Mouse (Mus musculus) limb, embryonic 11.5 days (tissue): ENCODE results near the gene Lgals7. TPM values are rescaled to one million over a fixed set of nuclear protein-coding genes. Genes with fewer than 3 reads are reported as not detected.

Experiments used
- ATAC-seq: fragments of 200-750 bp; cut with Nextera tagmentation; 2 replicates; pipeline ENCODE4 v1.8.0; 2017; ENCODE audit warnings: low read depth; ENCODE audit not compliant: insufficient number of reproducible peaks, low FRiP score, low TSS enrichment
- DNase-seq: peaks from one replicate; pipeline ENCODE4 v3.0.0-alpha.2; 2015; ENCODE audit warnings: low spot score
- H3K27ac ChIP-seq: fragments of 300-500 bp; sonication (generic); replicated peaks from 2 replicates; pipeline ENCODE4 v1.5.1; 2014; ENCODE audit warnings: low read depth, mild to moderate bottlenecking, low read length
- H3K27me3 ChIP-seq: fragments of 300-500 bp; sonication (generic); 2 replicates; pipeline ENCODE4 v1.6.1; 2014; ENCODE audit warnings: mild to moderate bottlenecking, low read length, mixed read lengths; ENCODE audit not compliant: control insufficient read depth, insufficient read depth
- H3K36me3 ChIP-seq: fragments of 300-500 bp; sonication (generic); 2 replicates; pipeline ENCODE4 v1.6.1; 2014; ENCODE audit warnings: mild to moderate bottlenecking, low read length, moderate library complexity, mixed read lengths; ENCODE audit not compliant: control insufficient read depth, insufficient read depth
- H3K4me1 ChIP-seq: fragments of 300-500 bp; sonication (generic); 2 replicates; pipeline ENCODE4 v1.6.1; 2014; ENCODE audit warnings: low read length, mixed read lengths; ENCODE audit not compliant: control insufficient read depth, insufficient read depth
- H3K4me2 ChIP-seq: fragments of 300-500 bp; sonication (generic); 2 replicates; pipeline ENCODE4 v1.6.1; 2014; ENCODE audit warnings: low read depth, mild to moderate bottlenecking, moderate library complexity; ENCODE audit not compliant: severe bottlenecking
- H3K4me3 ChIP-seq: fragments of 300-500 bp; sonication (generic); 2 replicates; pipeline ENCODE4 v1.5.1; 2014; ENCODE audit warnings: low read depth, low read length
- H3K9ac ChIP-seq: fragments of 300-500 bp; sonication (generic); 2 replicates; pipeline ENCODE4 v1.6.1; 2014; ENCODE audit warnings: mild to moderate bottlenecking, low read length
- H3K9me3 ChIP-seq: fragments of 300-500 bp; sonication (generic); 2 replicates; pipeline ENCODE4 v1.6.1; 2016; ENCODE audit warnings: low read length; ENCODE audit not compliant: control insufficient read depth
- WGBS: fragments of 180-500 bp; shearing (Covaris S2); extraction: QIAGEN DNeasy Blood & Tissue Kit; methylation state at CpG from one replicate; pipeline ENCODE4 v1.1.7; 2014; 5-methylcytosine and 5-hydroxymethylcytosine counted together
- polyA plus RNA-seq: library from polyadenylated mRNA; unstranded; fragments of >200 nt; fragmentation: Nextera tagmentation; extraction: Ambion mirVana; gene quantifications from 2 replicates; pipeline ENCODE4 v1.2.1, GENCODE M21; 2014

Gene Lgals7
- polyA plus RNA-seq, 1 experiment from 2014 or later: 2.6 TPM

DNA sequence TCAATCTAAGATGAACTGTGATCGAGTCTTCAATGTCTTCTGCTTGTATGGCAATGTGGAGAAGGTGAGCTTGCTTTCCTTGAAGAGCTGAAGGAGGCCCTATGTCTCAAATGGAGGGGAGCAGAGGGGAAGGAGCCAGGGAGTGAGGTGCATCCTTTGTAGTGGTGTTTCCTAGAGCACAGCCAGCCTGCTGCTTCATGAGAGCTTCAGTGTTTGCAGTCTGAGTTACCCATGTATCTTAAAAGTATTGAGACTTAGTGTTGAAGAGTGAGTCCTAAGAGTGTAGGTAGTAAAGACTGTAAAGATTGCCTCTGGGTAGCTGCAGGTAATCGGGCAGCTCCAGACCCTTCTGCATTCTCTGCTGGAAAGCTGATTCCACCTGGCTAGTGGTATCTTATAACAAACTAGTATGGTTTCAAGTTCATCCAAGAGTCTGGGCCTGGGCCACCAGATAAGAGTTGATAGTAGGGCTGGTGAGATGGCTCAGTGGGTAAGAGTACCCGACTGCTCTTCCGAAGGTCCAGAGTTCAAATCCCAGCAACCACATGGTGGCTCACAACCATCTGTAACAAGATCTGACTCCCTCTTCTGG, 44.7 kb upstream of the Lgals7 start:
- Histone ChIP-seq H3K27ac (no peak overlapping the region), H3K4me2 (no peak overlapping the region), H3K9ac (no peak overlapping the region), H3K4me3 (no peak overlapping the region), H3K27me3 (no peaks in the 10 kb centered on the region), H3K4me1 (peaks cover 3% of the 10 kb centered on the region; the same call in 1 of the 2 replicates), H3K9me3 (no peaks in the 10 kb centered on the region), H3K36me3 (peaks cover 70% of the 10 kb centered on the region)
- DNase-seq (no peak), ATAC-seq (no peak)
- WGBS: 95% methylated on average over 4 of the region's 4 CpGs

- no peak for DNase-seq
- H3K4me2 ChIP-seq: no peak overlapping the region
- no peaks in the 10 kb centered on the region for H3K27me3 ChIP-seq
- ATAC-seq: no peak
- WGBS: 89% methylated on average over 4 of the region's 4 CpGs
- H3K4me1 ChIP-seq: peaks cover 3% of the 10 kb centered on the region; the same call in 1 of the 2 replicates
- H3K9ac ChIP-seq: no peak overlapping the region
- H3K9me3 ChIP-seq: no peaks in the 10 kb centered on the region
- H3K27ac ChIP-seq: no peak overlapping the region
- H3K4me3 ChIP-seq: no peak overlapping the region
- peaks cover 67% of the 10 kb centered on the region for H3K36me3 ChIP-seq
Measured at GRCm38 (mm10) chr7:28819571-28819970, 44.1 kb upstream of the Lgals7 start.

GRCm38 (mm10) chr7:28820358-28821260, 43.0 kb upstream of the Lgals7 start:
- H3K4me2 ChIP-seq: no peak overlapping the region
- H3K27me3 ChIP-seq: no peaks in the 10 kb centered on the region
- H3K27ac ChIP-seq: no peak overlapping the region
- no peak overlapping the region for H3K9ac ChIP-seq
- DNase-seq (no peak), ATAC-seq (no peak)
- H3K4me1 ChIP-seq: peaks cover 5% of the 10 kb centered on the region; the same call in 1 of the 2 replicates
- WGBS: 85% methylated on average over 12 of the region's 12 CpGs
- H3K9me3 ChIP-seq: no peaks in the 10 kb centered on the region
- H3K4me3 ChIP-seq: no peak overlapping the region
- H3K36me3 ChIP-seq: peaks cover 58% of the 10 kb centered on the region

- H3K9me3 ChIP-seq: no peaks in the 10 kb centered on the region
- no peak overlapping the region for H3K27ac ChIP-seq
- ATAC-seq: no peak
- no peak for DNase-seq
- 86% methylated on average over 10 of the region's 10 CpGs for WGBS
- H3K4me3 ChIP-seq: no peak overlapping the region
- H3K9ac ChIP-seq: no peak overlapping the region
- H3K4me1 ChIP-seq: peaks cover 6% of the 10 kb centered on the region
- peaks cover 51% of the 10 kb centered on the region for H3K36me3 ChIP-seq
- no peaks in the 10 kb centered on the region for H3K27me3 ChIP-seq
- H3K4me2 ChIP-seq: no peak overlapping the region
Measured at GRCm38 (mm10) chr7:28821261-28821831, 42.3 kb upstream of the Lgals7 start.

- no peak for ATAC-seq
- WGBS: 88% methylated on average over 1 of the region's 1 CpGs
- Histone ChIP-seq H3K9ac (no peak overlapping the region), H3K27ac (no peak overlapping the region), H3K4me3 (no peak overlapping the region), H3K9me3 (no peaks in the 10 kb centered on the region), H3K4me2 (no peak overlapping the region), H3K27me3 (no peaks in the 10 kb centered on the region), H3K36me3 (peaks cover 40% of the 10 kb centered on the region), H3K4me1 (peaks cover 6% of the 10 kb centered on the region)
- DNase-seq: no peak
Measured at GRCm38 (mm10) chr7:28822556-28822955, 41.1 kb upstream of the Lgals7 start.

GRCm38 (mm10) chr7:28822993-28823903, 40.4 kb upstream of the Lgals7 start:
- Histone ChIP-seq H3K27ac (no peak overlapping the region), H3K9ac (no peak overlapping the region), H3K27me3 (no peaks in the 10 kb centered on the region), H3K9me3 (no peaks in the 10 kb centered on the region), H3K36me3 (peaks cover 34% of the 10 kb centered on the region), H3K4me3 (no peak overlapping the region), H3K4me1 (peaks cover 6% of the 10 kb centered on the region), H3K4me2 (no peak overlapping the region)
- 56% methylated on average over 10 of the region's 10 CpGs for WGBS
- DNase-seq (no peak), ATAC-seq (no peak)

- Histone ChIP-seq H3K36me3 (peaks cover 28% of the 10 kb centered on the region), H3K4me1 (peaks cover 6% of the 10 kb centered on the region), H3K4me3 (no peak overlapping the region), H3K27me3 (no peaks in the 10 kb centered on the region), H3K4me2 (no peak overlapping the region), H3K27ac (no peak overlapping the region), H3K9ac (no peak overlapping the region), H3K9me3 (no peaks in the 10 kb centered on the region)
- DNase-seq (no peak), ATAC-seq (no peak)
- WGBS: 52% methylated on average over 2 of the region's 2 CpGs
Measured at GRCm38 (mm10) chr7:28823932-28824331, 39.7 kb upstream of the Lgals7 start.
